Mouse (Mus musculus): ENCODE data around the gene Fxyd1. TPM values are rescaled to one million over a fixed set of nuclear protein-coding genes. Genes with fewer than 3 reads are reported as not detected.

The Fxyd1 gene
- polyA plus RNA-seq, 1 experiment: not detected

DNA sequence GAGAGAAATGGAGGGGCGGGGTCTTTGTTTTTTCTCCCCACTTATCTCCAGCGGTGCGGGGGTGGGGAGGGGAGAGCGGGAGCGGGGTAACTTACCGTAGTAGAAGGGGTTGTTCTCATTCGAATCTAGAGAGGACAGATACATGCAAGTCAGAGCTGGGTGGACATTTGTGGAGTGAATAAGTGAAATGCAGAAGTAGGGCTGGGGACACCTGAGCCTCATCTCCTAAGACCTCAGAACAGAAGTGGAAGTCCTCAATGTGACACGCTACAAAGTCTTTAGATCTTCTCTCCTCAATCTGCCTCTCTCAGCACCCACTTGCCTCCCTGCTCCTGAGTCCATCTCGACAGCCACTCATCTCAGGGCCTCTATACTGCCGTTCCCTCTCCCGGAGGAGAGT lies 21.7 kb downstream of the Fxyd1 start:
- no peaks in the 10 kb centered on the region for H3K9me3 ChIP-seq
- H3K36me3 ChIP-seq (replicated peaks; ENCODE audit: low read length): peaks cover 86% of the 10 kb centered on the region
- no peaks in the 10 kb centered on the region for H3K27me3 ChIP-seq (replicated peaks)
- peaks cover 90% of the 10 kb centered on the region for H3K4me1 ChIP-seq
- TF ChIP-seq FLI1 (IDR thresholded peaks at IDR 0.05; ENCODE audit: low read length) (no peak), GATA1 (IDR thresholded peaks at IDR 0.05; ENCODE audit: borderline replicate concordance, low read length) (no peak)
- no peak overlapping the region for H3K4me3 ChIP-seq (replicated peaks)

DNA sequence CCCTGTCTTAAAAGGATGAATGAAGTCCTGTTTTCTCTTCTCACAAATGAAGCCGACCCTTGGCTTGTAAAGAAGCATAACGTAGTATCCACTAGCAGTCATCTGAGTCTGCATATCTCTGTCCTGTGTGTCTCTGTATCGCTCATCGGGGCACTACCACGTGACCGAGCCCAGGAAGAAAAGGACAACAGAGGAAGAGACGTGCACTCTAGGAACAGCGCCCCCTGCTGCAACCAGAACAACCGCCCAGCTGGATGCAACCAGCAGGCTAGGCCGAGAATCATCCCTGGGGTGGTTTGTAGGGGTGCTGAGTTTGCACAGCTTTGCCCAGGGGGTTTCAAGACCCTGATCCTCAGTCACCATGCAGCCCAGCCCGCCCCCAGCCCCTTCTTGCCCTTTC lies 22.2 kb downstream of the Fxyd1 start:
- TF ChIP-seq FLI1 (IDR thresholded peaks at IDR 0.05; ENCODE audit: low read length): no peak
- Histone ChIP-seq H3K9me3 (no peaks in the 10 kb centered on the region), H3K4me1 (peaks cover 85% of the 10 kb centered on the region), H3K27me3 (replicated peaks) (no peaks in the 10 kb centered on the region), H3K36me3 (replicated peaks; ENCODE audit: low read length) (peaks cover 85% of the 10 kb centered on the region), H3K4me3 (replicated peaks) (peak overlapping the region; percentile 26)

DNA sequence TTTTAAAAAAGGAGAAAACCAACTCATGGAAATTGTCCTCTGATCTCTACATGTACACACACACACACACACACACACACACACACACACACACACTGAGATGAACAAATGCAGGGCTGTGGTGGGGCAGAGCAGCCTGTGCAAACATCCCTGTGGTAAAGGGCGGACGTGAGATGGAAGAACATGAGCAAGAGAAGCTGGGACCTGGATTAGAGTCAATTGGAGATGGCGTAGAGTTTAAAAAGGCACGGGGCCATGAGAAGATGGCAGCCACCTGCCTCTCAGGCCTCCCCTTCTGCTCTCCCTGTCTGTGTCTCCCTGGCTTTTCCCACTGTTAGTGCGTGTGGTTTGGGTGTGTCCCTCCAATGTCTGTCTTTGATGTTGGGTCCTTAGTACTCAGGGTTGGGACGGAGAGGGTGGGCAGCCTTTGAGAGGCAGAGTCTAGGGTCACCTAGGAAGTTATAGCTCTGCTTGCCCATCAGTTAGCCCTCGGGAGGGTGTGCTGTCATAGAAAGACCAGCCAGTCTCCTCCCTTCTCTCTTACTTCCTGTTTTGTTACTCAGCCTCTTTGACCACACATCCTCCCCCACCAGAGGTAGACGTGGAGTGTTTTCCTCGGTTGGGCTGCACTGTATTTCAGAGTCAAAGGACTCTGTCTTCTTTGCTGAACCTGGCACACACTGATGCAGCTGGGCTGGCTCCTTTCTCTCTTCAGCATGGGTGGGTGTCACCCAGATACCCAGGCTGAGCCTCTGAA lies 23.4 kb downstream of the Fxyd1 start:
- Histone ChIP-seq H3K4me1 (peaks cover 75% of the 10 kb centered on the region), H3K27me3 (replicated peaks) (no peaks in the 10 kb centered on the region), H3K9me3 (no peaks in the 10 kb centered on the region), H3K4me3 (replicated peaks) (peak overlapping the region; percentile 73), H3K36me3 (replicated peaks; ENCODE audit: low read length) (peaks cover 75% of the 10 kb centered on the region)
- TF ChIP-seq GATA1 (IDR thresholded peaks at IDR 0.05; ENCODE audit: borderline replicate concordance, low read length) (no peak), FLI1 (IDR thresholded peaks at IDR 0.05; ENCODE audit: low read length) (no peak)

DNA sequence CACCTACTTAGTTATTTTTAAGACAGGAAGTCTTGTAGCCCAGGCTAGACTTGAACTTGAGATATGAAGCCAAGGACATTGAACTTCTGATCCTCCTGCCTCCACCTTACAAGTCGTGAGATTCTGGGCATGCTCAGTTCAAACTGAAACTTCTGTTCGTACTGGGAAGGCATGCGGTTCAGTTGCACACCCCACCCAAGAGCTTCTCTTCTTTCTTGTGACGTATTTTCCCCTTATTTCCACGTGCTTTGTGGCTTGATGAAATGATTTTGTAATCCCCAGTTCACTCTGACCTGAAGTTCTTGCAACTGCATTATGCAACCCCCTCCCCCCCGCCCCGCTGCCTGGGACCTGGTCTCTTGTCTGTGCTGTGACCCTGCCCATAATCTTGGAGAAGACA lies 25.3 kb downstream of the Fxyd1 start:
- Histone ChIP-seq H3K36me3 (replicated peaks; ENCODE audit: low read length) (peaks cover 77% of the 10 kb centered on the region), H3K4me1 (peaks cover 70% of the 10 kb centered on the region), H3K4me3 (replicated peaks) (no peak overlapping the region), H3K9me3 (peaks cover 8% of the 10 kb centered on the region), H3K27me3 (replicated peaks) (no peaks in the 10 kb centered on the region)
- TF ChIP-seq FLI1 (IDR thresholded peaks at IDR 0.05; ENCODE audit: low read length) (no peak), GATA1 (IDR thresholded peaks at IDR 0.05; ENCODE audit: borderline replicate concordance, low read length) (no peak)

DNA sequence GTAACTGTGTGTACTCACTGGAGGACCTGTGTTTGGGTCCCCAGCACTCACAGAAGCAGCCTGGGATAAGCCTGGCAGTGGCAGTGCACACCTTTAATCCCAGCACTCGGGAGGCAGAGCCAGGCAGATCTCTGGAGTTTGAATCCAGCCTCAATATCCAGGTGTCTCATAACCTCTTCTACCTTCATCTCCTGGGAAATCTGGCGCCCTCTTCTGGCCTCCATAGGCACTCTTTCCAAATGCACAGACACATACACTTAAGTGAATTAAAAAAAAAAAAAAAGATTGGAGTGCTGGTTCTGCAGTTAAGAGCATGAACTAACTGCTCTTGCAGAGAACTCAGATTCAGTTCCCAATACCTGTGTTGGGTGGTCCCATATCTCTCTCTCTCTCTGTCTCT lies 26.3 kb downstream of the Fxyd1 start:
- TF ChIP-seq GATA1 (IDR thresholded peaks at IDR 0.05; ENCODE audit: borderline replicate concordance, low read length) (no peak), FLI1 (IDR thresholded peaks at IDR 0.05; ENCODE audit: low read length) (no peak)
- Histone ChIP-seq H3K36me3 (replicated peaks; ENCODE audit: low read length) (peaks cover 72% of the 10 kb centered on the region), H3K27me3 (replicated peaks) (no peaks in the 10 kb centered on the region), H3K4me3 (replicated peaks) (no peak overlapping the region), H3K4me1 (peaks cover 60% of the 10 kb centered on the region), H3K9me3 (peaks cover 15% of the 10 kb centered on the region)

DNA sequence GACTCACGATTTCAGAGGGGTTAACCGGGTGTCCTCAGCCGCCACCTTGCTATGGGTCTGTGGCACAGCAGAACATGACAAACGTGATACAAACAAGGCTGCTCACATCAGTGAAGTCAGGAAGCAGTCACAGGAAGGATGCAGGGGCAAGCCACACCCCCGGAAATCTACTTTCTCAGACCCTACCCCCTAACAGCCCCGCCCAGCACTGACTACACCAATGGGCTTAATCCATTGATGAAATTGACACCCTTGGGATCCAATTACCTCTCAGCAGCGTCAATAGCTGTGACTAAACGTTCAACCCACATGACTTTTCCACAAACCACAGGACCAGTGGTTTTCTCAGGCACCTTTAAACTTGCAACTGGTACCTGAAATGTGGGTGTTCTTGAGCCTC lies 28.4 kb downstream of the Fxyd1 start:
- Histone ChIP-seq H3K9me3 (peaks cover 28% of the 10 kb centered on the region), H3K36me3 (replicated peaks; ENCODE audit: low read length) (peaks cover 51% of the 10 kb centered on the region), H3K4me1 (peaks cover 46% of the 10 kb centered on the region), H3K27me3 (replicated peaks) (no peaks in the 10 kb centered on the region), H3K4me3 (replicated peaks) (no peak overlapping the region)
- no peak for TF ChIP-seq FLI1 (IDR thresholded peaks at IDR 0.05; ENCODE audit: low read length)
- TF ChIP-seq GATA1 (IDR thresholded peaks at IDR 0.05; ENCODE audit: borderline replicate concordance, low read length): no peak

DNA sequence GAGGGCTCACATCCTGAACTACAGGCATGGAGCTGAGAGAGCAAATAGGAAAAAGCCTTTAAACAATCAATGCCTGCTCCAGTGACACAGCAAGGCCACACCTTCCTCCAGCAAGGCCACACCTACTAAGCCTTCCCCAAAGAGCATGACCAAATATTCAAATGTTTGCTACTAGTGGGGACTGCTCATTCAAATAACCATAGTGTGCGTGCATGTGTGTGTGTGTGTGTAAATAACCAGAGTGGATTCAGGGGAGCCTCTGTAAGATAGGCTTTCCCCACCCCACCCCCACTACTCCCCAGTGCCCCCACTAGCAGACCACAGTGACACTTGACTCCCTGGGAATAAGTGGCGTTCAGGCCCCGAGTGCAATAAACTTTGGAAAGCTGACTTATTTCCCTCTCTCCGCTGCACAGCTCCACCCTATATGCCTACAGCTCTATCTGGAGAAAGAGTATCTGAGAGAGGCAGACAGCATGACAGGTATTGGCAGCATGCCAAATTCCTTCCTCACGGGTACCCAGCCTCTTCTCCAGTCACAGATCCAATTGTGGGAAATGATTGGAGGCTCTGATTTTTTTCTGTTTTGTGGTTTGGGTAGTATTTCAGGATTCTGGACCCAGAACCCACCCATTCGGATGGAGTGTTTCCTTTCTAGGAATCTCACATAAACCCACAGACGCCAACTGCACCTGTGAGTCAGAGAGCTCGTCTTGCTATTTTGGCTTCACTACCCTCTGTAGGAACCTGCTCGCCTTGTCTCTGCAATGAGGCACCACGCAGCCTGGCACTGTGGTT lies 39.7 kb downstream of the Fxyd1 start:
- Histone ChIP-seq H3K4me3 (replicated peaks) (no peak overlapping the region), H3K27me3 (replicated peaks) (peaks cover 8% of the 10 kb centered on the region), H3K4me1 (peaks cover 18% of the 10 kb centered on the region), H3K9me3 (0 out of 2 replicates have a peak, but pooled peaks cover 4% of the 10 kb centered on the region), H3K36me3 (replicated peaks; ENCODE audit: low read length) (no peaks in the 10 kb centered on the region)
- TF ChIP-seq FLI1 (IDR thresholded peaks at IDR 0.05; ENCODE audit: low read length): no peak
- no peak for TF ChIP-seq GATA1 (IDR thresholded peaks at IDR 0.05; ENCODE audit: borderline replicate concordance, low read length)

DNA sequence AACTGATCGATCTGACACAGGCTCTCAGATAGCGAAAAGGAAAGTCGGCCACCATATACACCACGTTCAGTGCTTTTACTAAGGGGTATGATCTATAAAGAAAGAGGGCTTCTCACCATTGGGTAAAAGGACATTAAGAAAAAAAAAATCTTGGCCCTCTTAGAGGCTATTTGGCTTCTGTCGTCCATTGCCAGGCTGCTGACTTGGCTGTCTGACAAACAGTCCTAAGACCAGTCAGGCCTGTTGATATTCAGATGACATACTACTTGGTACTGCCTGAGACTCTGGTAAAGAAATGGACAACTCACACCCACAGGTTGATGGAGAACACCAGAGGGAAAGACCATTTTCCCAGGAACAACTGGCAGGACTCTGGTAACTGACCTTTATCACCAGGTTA lies 44.0 kb downstream of the Fxyd1 start:
- TF ChIP-seq GATA1 (IDR thresholded peaks at IDR 0.05; ENCODE audit: borderline replicate concordance, low read length): no peak
- no peak for TF ChIP-seq FLI1 (IDR thresholded peaks at IDR 0.05; ENCODE audit: low read length)
- Histone ChIP-seq H3K4me1 (peaks cover 45% of the 10 kb centered on the region), H3K36me3 (replicated peaks; ENCODE audit: low read length) (no peaks in the 10 kb centered on the region), H3K4me3 (replicated peaks) (no peak overlapping the region), H3K27me3 (replicated peaks) (peaks cover 3% of the 10 kb centered on the region), H3K9me3 (no peaks in the 10 kb centered on the region)

DNA sequence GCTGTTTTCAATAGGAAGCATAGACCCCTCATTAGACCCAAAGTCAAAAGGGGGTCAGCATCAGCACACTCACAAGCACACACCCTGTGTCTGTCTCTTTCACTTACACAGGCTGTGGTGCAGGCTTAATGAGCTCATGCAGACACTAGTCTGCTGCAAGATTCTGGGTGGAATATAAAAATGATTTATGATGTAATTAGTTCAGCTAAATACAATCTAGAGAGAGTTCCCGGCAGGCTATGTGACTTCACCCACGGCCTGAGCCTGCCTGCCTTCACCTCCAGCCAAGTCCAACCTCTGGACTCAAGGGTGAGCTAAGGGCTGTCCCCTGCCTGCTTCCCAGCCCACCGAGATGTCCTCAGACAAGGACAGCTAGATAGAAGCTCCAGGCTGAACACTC lies 48.1 kb downstream of the Fxyd1 start:
- TF ChIP-seq GATA1 (IDR thresholded peaks at IDR 0.05; ENCODE audit: borderline replicate concordance, low read length): no peak
- TF ChIP-seq FLI1 (IDR thresholded peaks at IDR 0.05; ENCODE audit: low read length): no peak
- H3K4me3 ChIP-seq (replicated peaks): no peak overlapping the region
- H3K36me3 ChIP-seq (replicated peaks; ENCODE audit: low read length): peaks cover 8% of the 10 kb centered on the region
- peaks cover 8% of the 10 kb centered on the region for H3K9me3 ChIP-seq
- peaks cover 63% of the 10 kb centered on the region for H3K4me1 ChIP-seq
- no peaks in the 10 kb centered on the region for H3K27me3 ChIP-seq (replicated peaks)

DNA sequence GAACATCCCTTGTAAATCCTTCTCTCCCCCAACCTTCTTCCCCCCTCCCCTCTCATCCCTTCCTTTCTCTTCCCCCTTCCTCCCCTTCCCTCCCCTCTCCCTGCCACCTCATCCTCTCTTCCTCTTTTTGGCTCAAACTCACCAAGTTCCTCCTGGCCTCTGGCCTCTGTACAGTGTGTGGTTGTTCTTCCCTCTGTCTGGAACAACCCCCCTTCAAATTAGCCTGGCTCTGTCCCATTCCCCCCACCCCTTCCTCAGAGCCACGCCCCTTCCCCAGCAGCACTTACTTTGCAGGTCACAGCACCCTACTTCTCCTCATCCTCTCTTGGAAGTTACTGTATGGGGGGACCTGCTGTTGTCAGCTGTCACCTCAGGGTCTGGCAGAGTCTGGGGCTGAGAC lies 48.8 kb downstream of the Fxyd1 start:
- H3K27me3 ChIP-seq (replicated peaks): no peaks in the 10 kb centered on the region
- peaks cover 71% of the 10 kb centered on the region for H3K4me1 ChIP-seq
- H3K4me3 ChIP-seq (replicated peaks): peak overlapping the region; percentile 73
- TF ChIP-seq GATA1 (IDR thresholded peaks at IDR 0.05; ENCODE audit: borderline replicate concordance, low read length) (no peak), FLI1 (IDR thresholded peaks at IDR 0.05; ENCODE audit: low read length) (no peak)
- peaks cover 8% of the 10 kb centered on the region for H3K36me3 ChIP-seq (replicated peaks; ENCODE audit: low read length)
- peaks cover 8% of the 10 kb centered on the region for H3K9me3 ChIP-seq

Data from megakaryocyte, embryonic 14.5 days (primary cell).